Mouse (Mus musculus): Measurements from ENCODE around the gene Cmss1. TPM values are rescaled to one million over a fixed set of nuclear protein-coding genes. Genes with fewer than 3 reads are reported as not detected.

Cmss1 gene
- polyA plus RNA-seq, 1 experiment: 14.1 TPM

GRCm38 (mm10) chr16:57419332-57419731 is 187.3 kb downstream of the Cmss1 start:
- 0 out of 2 replicates have a peak, but pooled peaks cover 2% of the 10 kb centered on the region for H3K9me3 ChIP-seq (replicated peaks; ENCODE audit: control insufficient read depth, insufficient read depth, low read length, poor library complexity, severe bottlenecking)
- no peak overlapping the region for H3K27ac ChIP-seq (ENCODE audit: insufficient read depth, low read length)
- no peaks in the 10 kb centered on the region for H3K36me3 ChIP-seq (ENCODE audit: control insufficient read depth, insufficient read depth, low read length, poor library complexity, severe bottlenecking)
- H3K27me3 ChIP-seq (ENCODE audit: control insufficient read depth, insufficient read depth, low read length, poor library complexity, severe bottlenecking): no peaks in the 10 kb centered on the region
- no peak overlapping the region for H3K9ac ChIP-seq (ENCODE audit: low read depth, poor library complexity, severe bottlenecking)
- TF ChIP-seq EP300 (IDR thresholded peaks at IDR 0.05; ENCODE audit: insufficient read depth, low read depth, low read length) (no peak), POLR2A (IDR thresholded peaks at IDR 0.05; ENCODE audit: insufficient read depth, low read length) (no peak), CTCF (IDR thresholded peaks at IDR 0.05; ENCODE audit: low read depth, low read length) (no peak)
- no peaks in the 10 kb centered on the region for H3K4me1 ChIP-seq (ENCODE audit: control insufficient read depth, insufficient read depth, low read length)
- H3K4me3 ChIP-seq (ENCODE audit: low read depth, low read length): no peak overlapping the region

GRCm38 (mm10) chr16:57417955-57418354 is 188.7 kb downstream of the Cmss1 start:
- Histone ChIP-seq H3K9me3 (replicated peaks; ENCODE audit: control insufficient read depth, insufficient read depth, low read length, poor library complexity, severe bottlenecking) (0 out of 2 replicates have a peak, but pooled peaks cover 2% of the 10 kb centered on the region), H3K36me3 (ENCODE audit: control insufficient read depth, insufficient read depth, low read length, poor library complexity, severe bottlenecking) (no peaks in the 10 kb centered on the region), H3K27ac (ENCODE audit: insufficient read depth, low read length) (no peak overlapping the region), H3K4me3 (ENCODE audit: low read depth, low read length) (no peak overlapping the region), H3K27me3 (ENCODE audit: control insufficient read depth, insufficient read depth, low read length, poor library complexity, severe bottlenecking) (no peaks in the 10 kb centered on the region), H3K9ac (ENCODE audit: low read depth, poor library complexity, severe bottlenecking) (no peak overlapping the region), H3K4me1 (ENCODE audit: control insufficient read depth, insufficient read depth, low read length) (no peaks in the 10 kb centered on the region)
- TF ChIP-seq EP300 (IDR thresholded peaks at IDR 0.05; ENCODE audit: insufficient read depth, low read depth, low read length) (no peak), CTCF (IDR thresholded peaks at IDR 0.05; ENCODE audit: low read depth, low read length) (no peak), POLR2A (IDR thresholded peaks at IDR 0.05; ENCODE audit: insufficient read depth, low read length) (no peak)

DNA sequence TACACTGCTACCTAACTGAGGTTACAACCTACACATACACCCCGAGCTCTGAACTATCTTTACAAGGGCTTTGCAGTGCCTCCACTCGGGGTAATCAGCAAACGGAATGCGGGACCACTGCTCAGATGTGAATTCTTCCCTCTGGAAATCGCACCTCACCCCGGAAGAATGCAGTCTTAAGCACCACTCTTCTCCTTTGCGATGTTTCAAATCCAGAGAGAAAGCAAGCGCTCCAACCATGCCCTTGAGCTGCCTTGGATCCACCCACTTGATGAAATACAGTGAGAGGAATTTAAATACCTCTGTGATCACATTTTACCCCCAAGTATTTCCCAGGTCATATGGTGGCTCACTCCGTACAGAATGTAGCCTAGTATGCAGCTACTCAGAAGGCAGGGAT is 189.6 kb downstream of the Cmss1 start:
- Histone ChIP-seq H3K4me1 (ENCODE audit: control insufficient read depth, insufficient read depth, low read length) (no peaks in the 10 kb centered on the region), H3K4me3 (ENCODE audit: low read depth, low read length) (no peak overlapping the region), H3K9me3 (replicated peaks; ENCODE audit: control insufficient read depth, insufficient read depth, low read length, poor library complexity, severe bottlenecking) (0 out of 2 replicates have a peak, but pooled peaks cover 2% of the 10 kb centered on the region), H3K27ac (ENCODE audit: insufficient read depth, low read length) (no peak overlapping the region), H3K36me3 (ENCODE audit: control insufficient read depth, insufficient read depth, low read length, poor library complexity, severe bottlenecking) (no peaks in the 10 kb centered on the region), H3K27me3 (ENCODE audit: control insufficient read depth, insufficient read depth, low read length, poor library complexity, severe bottlenecking) (no peaks in the 10 kb centered on the region), H3K9ac (ENCODE audit: low read depth, poor library complexity, severe bottlenecking) (no peak overlapping the region)
- no peak for TF ChIP-seq CTCF (IDR thresholded peaks at IDR 0.05; ENCODE audit: low read depth, low read length)
- TF ChIP-seq POLR2A (IDR thresholded peaks at IDR 0.05; ENCODE audit: insufficient read depth, low read length): no peak
- no peak for TF ChIP-seq EP300 (IDR thresholded peaks at IDR 0.05; ENCODE audit: insufficient read depth, low read depth, low read length)

GRCm38 (mm10) chr16:57416049-57416448 is 190.6 kb downstream of the Cmss1 start:
- H3K36me3 ChIP-seq (ENCODE audit: control insufficient read depth, insufficient read depth, low read length, poor library complexity, severe bottlenecking): no peaks in the 10 kb centered on the region
- no peaks in the 10 kb centered on the region for H3K27me3 ChIP-seq (ENCODE audit: control insufficient read depth, insufficient read depth, low read length, poor library complexity, severe bottlenecking)
- H3K4me1 ChIP-seq (ENCODE audit: control insufficient read depth, insufficient read depth, low read length): no peaks in the 10 kb centered on the region
- no peak overlapping the region for H3K4me3 ChIP-seq (ENCODE audit: low read depth, low read length)
- H3K9ac ChIP-seq (ENCODE audit: low read depth, poor library complexity, severe bottlenecking): no peak overlapping the region
- H3K27ac ChIP-seq (ENCODE audit: insufficient read depth, low read length): no peak overlapping the region
- H3K9me3 ChIP-seq (replicated peaks; ENCODE audit: control insufficient read depth, insufficient read depth, low read length, poor library complexity, severe bottlenecking): 0 out of 2 replicates have a peak, but pooled peaks cover 2% of the 10 kb centered on the region
- no peak for TF ChIP-seq CTCF (IDR thresholded peaks at IDR 0.05; ENCODE audit: low read depth, low read length)
- no peak for TF ChIP-seq EP300 (IDR thresholded peaks at IDR 0.05; ENCODE audit: insufficient read depth, low read depth, low read length)
- no peak for TF ChIP-seq POLR2A (IDR thresholded peaks at IDR 0.05; ENCODE audit: insufficient read depth, low read length)

DNA sequence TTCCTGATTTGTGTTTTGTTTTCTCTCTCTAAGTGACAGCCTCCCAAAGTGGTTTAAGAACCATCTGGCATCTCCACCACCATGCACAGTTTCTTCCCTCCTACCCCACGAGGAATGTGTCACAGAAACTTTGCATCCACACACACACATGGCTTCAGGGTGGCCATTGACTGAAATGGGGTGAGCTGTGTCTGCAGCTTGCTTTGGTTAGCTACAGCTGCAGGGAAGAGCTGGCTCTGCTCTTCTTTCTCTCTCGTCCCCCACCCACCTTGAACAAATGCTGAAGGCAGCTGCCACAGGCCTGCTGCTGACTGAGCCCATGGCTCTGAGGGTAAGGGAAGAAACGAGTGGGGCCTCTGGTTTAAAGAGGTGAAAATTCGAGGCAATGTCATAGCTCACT is 193.9 kb downstream of the Cmss1 start:
- Histone ChIP-seq H3K27me3 (ENCODE audit: control insufficient read depth, insufficient read depth, low read length, poor library complexity, severe bottlenecking) (no peaks in the 10 kb centered on the region), H3K9ac (ENCODE audit: low read depth, poor library complexity, severe bottlenecking) (no peak overlapping the region), H3K9me3 (replicated peaks; ENCODE audit: control insufficient read depth, insufficient read depth, low read length, poor library complexity, severe bottlenecking) (0 out of 2 replicates have a peak, but pooled peaks cover 2% of the 10 kb centered on the region), H3K27ac (ENCODE audit: insufficient read depth, low read length) (no peak overlapping the region), H3K4me3 (ENCODE audit: low read depth, low read length) (no peak overlapping the region), H3K36me3 (ENCODE audit: control insufficient read depth, insufficient read depth, low read length, poor library complexity, severe bottlenecking) (no peaks in the 10 kb centered on the region), H3K4me1 (ENCODE audit: control insufficient read depth, insufficient read depth, low read length) (no peaks in the 10 kb centered on the region)
- no peak for TF ChIP-seq CTCF (IDR thresholded peaks at IDR 0.05; ENCODE audit: low read depth, low read length)
- TF ChIP-seq EP300 (IDR thresholded peaks at IDR 0.05; ENCODE audit: insufficient read depth, low read depth, low read length): no peak
- no peak for TF ChIP-seq POLR2A (IDR thresholded peaks at IDR 0.05; ENCODE audit: insufficient read depth, low read length)

GRCm38 (mm10) chr16:57403825-57404224 is 202.8 kb downstream of the Cmss1 start:
- H3K4me3 ChIP-seq (ENCODE audit: low read depth, low read length): no peak overlapping the region
- no peaks in the 10 kb centered on the region for H3K36me3 ChIP-seq (ENCODE audit: control insufficient read depth, insufficient read depth, low read length, poor library complexity, severe bottlenecking)
- H3K9me3 ChIP-seq (replicated peaks; ENCODE audit: control insufficient read depth, insufficient read depth, low read length, poor library complexity, severe bottlenecking): no peaks in the 10 kb centered on the region
- H3K9ac ChIP-seq (ENCODE audit: low read depth, poor library complexity, severe bottlenecking): no peak overlapping the region
- TF ChIP-seq EP300 (IDR thresholded peaks at IDR 0.05; ENCODE audit: insufficient read depth, low read depth, low read length): no peak
- no peak for TF ChIP-seq POLR2A (IDR thresholded peaks at IDR 0.05; ENCODE audit: insufficient read depth, low read length)
- TF ChIP-seq CTCF (IDR thresholded peaks at IDR 0.05; ENCODE audit: low read depth, low read length): no peak
- H3K4me1 ChIP-seq (ENCODE audit: control insufficient read depth, insufficient read depth, low read length): no peaks in the 10 kb centered on the region
- H3K27me3 ChIP-seq (ENCODE audit: control insufficient read depth, insufficient read depth, low read length, poor library complexity, severe bottlenecking): no peaks in the 10 kb centered on the region
- H3K27ac ChIP-seq (ENCODE audit: insufficient read depth, low read length): no peak overlapping the region

Data from ES-Bruce4 (cell line).